Mouse (Mus musculus): ENCODE results near the gene Dolk. TPM values are rescaled to one million over a fixed set of nuclear protein-coding genes. Genes with fewer than 3 reads are reported as not detected.

The Dolk gene
- polyA plus RNA-seq, 1 experiment from 2014 or later, result 21.1 TPM

DNA sequence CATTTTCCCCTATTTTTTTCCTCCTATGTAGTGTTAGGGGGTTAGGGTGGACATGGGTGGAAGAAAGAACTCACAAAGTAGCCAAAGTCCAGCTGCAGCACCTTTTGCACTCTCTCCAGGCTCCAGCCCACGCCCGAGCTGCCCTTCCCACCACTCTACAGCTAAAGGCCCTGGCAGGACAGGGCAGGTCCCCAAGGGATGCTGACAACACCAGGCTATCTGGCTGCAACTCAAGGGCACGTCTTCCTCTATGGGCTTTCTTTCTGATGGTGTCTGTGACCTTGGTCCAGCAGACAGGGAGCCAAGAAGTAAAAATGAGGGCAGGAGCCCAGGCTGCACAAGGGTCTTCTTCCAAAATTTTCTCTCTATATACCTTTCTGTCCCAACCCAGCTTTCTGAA lies 4.5 kb downstream of the Dolk start:
- no peak for DNase-seq (ENCODE audit: low spot score)
- ATAC-seq (ENCODE audit: low FRiP score, low TSS enrichment), result no peak
- H3K9ac ChIP-seq (ENCODE audit: low read length), result no peak overlapping the region
- no peak overlapping the region for H3K4me2 ChIP-seq (replicated peaks; ENCODE audit: low read depth)
- WGBS, result 73% methylated on average over 3 of the region's 3 CpGs
- H3K27ac ChIP-seq (replicated peaks), result no peak overlapping the region
- no peaks in the 10 kb centered on the region for H3K36me3 ChIP-seq (ENCODE audit: control insufficient read depth, insufficient read depth, low read length)
- no peak for TF ChIP-seq CTCF (IDR thresholded peaks at IDR 0.05; ENCODE audit: low read depth)
- TF ChIP-seq EP300 (optimal IDR thresholded peaks at IDR 0.05), result no peak
- peaks cover 5% of the 10 kb centered on the region; the same call in 1 of the 2 replicates for H3K4me1 ChIP-seq (replicated peaks; ENCODE audit: control insufficient read depth, insufficient read depth)
- no peaks in the 10 kb centered on the region for H3K27me3 ChIP-seq (ENCODE audit: control insufficient read depth, insufficient read depth, low read length)
- H3K9me3 ChIP-seq (ENCODE audit: control insufficient read depth, low read length), result no peaks in the 10 kb centered on the region
- no peak overlapping the region for H3K4me3 ChIP-seq (ENCODE audit: low read depth, low read length)

DNA sequence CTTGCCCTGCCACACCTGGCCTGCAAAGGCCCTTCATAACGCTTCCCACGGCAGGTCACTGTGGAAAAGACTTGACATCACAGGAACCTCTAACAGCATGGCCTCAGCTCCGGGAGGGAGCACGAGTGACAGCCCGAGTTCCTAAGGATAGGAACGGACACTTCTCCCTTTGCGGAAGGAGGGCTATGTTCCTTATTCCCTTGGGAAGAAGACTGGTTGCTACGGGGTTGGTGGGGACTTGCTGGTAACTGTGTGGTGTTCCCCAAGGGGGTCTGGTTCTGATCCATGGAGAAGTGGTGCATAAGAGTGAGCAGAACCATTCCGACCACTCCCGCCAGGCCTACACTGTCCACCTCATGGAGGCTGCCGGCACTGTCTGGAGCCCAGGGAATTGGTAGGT lies 5.4 kb downstream of the Dolk start, which contains the start of gene Gm28038:
Gene Gm28038 (plus strand): TSS at position 301 of the 400 bp plus-strand sequence.
- Histone ChIP-seq H3K9ac (ENCODE audit: low read length) (no peak within 1 kb of the TSS), H3K9me3 (ENCODE audit: control insufficient read depth, low read length) (no peaks in the 10 kb centered on the region), H3K27ac (replicated peaks) (no peak within 1 kb of the TSS), H3K4me1 (replicated peaks; ENCODE audit: control insufficient read depth, insufficient read depth) (peaks cover 5% of the 10 kb centered on the region; the same call in 1 of the 2 replicates), H3K27me3 (ENCODE audit: control insufficient read depth, insufficient read depth, low read length) (no peaks in the 10 kb centered on the region), H3K36me3 (ENCODE audit: control insufficient read depth, insufficient read depth, low read length) (no peaks in the 10 kb centered on the region), H3K4me3 (ENCODE audit: low read depth, low read length) (no peak within 1 kb of the TSS), H3K4me2 (replicated peaks; ENCODE audit: low read depth) (no peak within 1 kb of the TSS)
- TF ChIP-seq EP300 (optimal IDR thresholded peaks at IDR 0.05), result no peak
- no peak for TF ChIP-seq CTCF (IDR thresholded peaks at IDR 0.05; ENCODE audit: low read depth)
- ATAC-seq (ENCODE audit: low FRiP score, low TSS enrichment), result no peak
- 91% methylated on average over 11 of the region's 11 CpGs for WGBS
- no peak for DNase-seq (ENCODE audit: low spot score)

DNA sequence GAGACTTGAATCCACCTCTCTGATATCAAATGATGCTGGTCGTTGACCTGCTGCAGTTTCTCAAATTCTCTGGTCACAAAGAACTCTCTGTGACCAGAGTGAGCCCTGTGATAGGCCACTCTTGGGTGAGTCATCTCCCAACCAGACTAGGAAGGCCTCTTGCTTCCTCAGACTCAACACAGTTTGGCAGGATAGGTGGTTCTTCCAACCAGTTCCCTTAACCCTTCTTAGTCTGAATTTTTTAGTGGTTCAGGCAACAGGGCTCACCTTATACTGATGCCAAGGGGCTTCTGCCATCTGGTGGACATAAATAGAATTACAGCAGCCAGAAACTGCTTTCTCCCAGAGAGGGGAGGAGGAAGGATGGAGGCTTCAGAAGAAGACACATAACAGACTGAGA lies 16.0 kb downstream of the Dolk start:
- no peaks in the 10 kb centered on the region for H3K9me3 ChIP-seq (ENCODE audit: control insufficient read depth, low read length)
- peaks cover 3% of the 10 kb centered on the region; the same call in 1 of the 2 replicates for H3K36me3 ChIP-seq (ENCODE audit: control insufficient read depth, insufficient read depth, low read length)
- no peak overlapping the region for H3K9ac ChIP-seq (ENCODE audit: low read length)
- peak overlapping the region; percentile 26; the same call in 1 of the 2 replicates for H3K27ac ChIP-seq (replicated peaks)
- TF ChIP-seq EP300 (optimal IDR thresholded peaks at IDR 0.05) (no peak), CTCF (IDR thresholded peaks at IDR 0.05; ENCODE audit: low read depth) (peak; percentile 98)
- H3K27me3 ChIP-seq (ENCODE audit: control insufficient read depth, insufficient read depth, low read length), result no peaks in the 10 kb centered on the region
- no peak overlapping the region for H3K4me3 ChIP-seq (ENCODE audit: low read depth, low read length)
- DNase-seq (ENCODE audit: low spot score), result peak; percentile 46
- peak; percentile 89 for ATAC-seq (ENCODE audit: low FRiP score, low TSS enrichment)
- peaks cover 10% of the 10 kb centered on the region for H3K4me1 ChIP-seq (replicated peaks; ENCODE audit: control insufficient read depth, insufficient read depth)
- WGBS, result 0% methylated on average over 1 of the region's 1 CpGs
- no peak overlapping the region for H3K4me2 ChIP-seq (replicated peaks; ENCODE audit: low read depth)

DNA sequence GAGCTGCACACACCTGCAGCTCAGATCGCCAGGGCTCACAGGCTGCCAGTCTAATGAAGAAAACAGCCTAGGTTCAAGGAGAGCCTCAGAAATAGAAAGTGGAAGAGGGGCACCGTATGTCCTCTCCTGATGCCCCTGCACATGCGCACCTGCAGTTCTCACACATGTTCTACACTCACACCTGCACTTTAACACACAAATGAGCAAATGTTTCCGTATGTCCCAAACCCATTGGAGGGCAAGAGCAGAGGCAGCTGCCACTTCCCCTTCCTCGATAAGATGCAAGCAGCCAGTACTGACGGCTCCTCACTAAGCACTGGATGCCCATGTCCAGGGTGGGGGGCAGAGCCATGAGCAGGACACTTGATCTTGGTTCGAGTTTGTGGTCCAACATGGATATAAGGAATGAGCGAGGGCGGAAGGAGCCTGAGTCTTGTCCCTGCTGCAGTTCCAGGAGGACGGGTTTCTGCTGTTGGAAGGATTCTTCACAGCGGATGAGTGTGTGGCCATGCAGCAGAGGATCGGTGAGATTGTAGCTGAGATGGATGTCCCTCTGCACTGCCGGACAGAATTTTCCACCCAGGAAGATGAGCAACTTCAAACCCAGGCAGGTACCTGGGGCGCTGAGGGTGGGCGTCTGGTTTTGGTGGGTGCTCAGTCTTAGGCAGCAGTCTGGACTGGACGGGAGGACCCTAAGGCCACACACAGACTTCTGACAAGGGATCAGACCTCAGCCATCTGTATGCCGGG lies 16.7 kb downstream of the Dolk start:
- no peak for DNase-seq (ENCODE audit: low spot score)
- Histone ChIP-seq H3K4me1 (replicated peaks; ENCODE audit: control insufficient read depth, insufficient read depth) (peaks cover 15% of the 10 kb centered on the region), H3K36me3 (ENCODE audit: control insufficient read depth, insufficient read depth, low read length) (peaks cover 3% of the 10 kb centered on the region; the same call in 1 of the 2 replicates), H3K27ac (replicated peaks) (peak overlapping the region; percentile 26; the same call in 1 of the 2 replicates), H3K27me3 (ENCODE audit: control insufficient read depth, insufficient read depth, low read length) (no peaks in the 10 kb centered on the region), H3K9me3 (ENCODE audit: control insufficient read depth, low read length) (no peaks in the 10 kb centered on the region), H3K9ac (ENCODE audit: low read length) (no peak overlapping the region), H3K4me3 (ENCODE audit: low read depth, low read length) (no peak overlapping the region), H3K4me2 (replicated peaks; ENCODE audit: low read depth) (no peak overlapping the region)
- no peak for TF ChIP-seq CTCF (IDR thresholded peaks at IDR 0.05; ENCODE audit: low read depth)
- TF ChIP-seq EP300 (optimal IDR thresholded peaks at IDR 0.05), result no peak
- WGBS, result 78% methylated on average over 17 of the region's 17 CpGs
- ATAC-seq (ENCODE audit: low FRiP score, low TSS enrichment), result no peak

DNA sequence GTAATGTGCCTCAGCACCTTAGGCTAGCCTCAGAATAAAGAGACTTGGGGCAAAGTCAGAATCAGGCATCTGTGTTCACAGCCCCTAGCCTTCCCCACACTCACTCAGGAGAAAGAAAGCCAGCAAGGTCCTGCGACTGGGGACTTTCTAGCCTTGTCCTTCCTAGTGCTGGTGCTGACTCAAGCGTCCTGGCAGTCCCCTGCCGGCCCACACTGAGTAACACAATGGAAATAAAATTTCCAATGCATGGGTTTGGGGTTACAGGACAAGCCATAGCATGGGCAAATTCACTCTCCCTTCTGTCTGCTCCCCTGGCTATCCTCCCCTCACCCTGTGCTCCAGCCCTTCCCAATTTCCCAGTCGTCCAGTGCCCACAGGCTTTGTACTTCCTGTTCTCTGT lies 17.8 kb downstream of the Dolk start:
- Histone ChIP-seq H3K9me3 (ENCODE audit: control insufficient read depth, low read length) (no peaks in the 10 kb centered on the region), H3K4me3 (ENCODE audit: low read depth, low read length) (no peak overlapping the region), H3K27me3 (ENCODE audit: control insufficient read depth, insufficient read depth, low read length) (no peaks in the 10 kb centered on the region), H3K27ac (replicated peaks) (no peak overlapping the region), H3K4me2 (replicated peaks; ENCODE audit: low read depth) (no peak overlapping the region), H3K36me3 (ENCODE audit: control insufficient read depth, insufficient read depth, low read length) (peaks cover 9% of the 10 kb centered on the region; the same call in 1 of the 2 replicates), H3K4me1 (replicated peaks; ENCODE audit: control insufficient read depth, insufficient read depth) (peaks cover 15% of the 10 kb centered on the region), H3K9ac (ENCODE audit: low read length) (no peak overlapping the region)
- TF ChIP-seq CTCF (IDR thresholded peaks at IDR 0.05; ENCODE audit: low read depth) (no peak), EP300 (optimal IDR thresholded peaks at IDR 0.05) (no peak)
- DNase-seq (ENCODE audit: low spot score) (no peak), ATAC-seq (ENCODE audit: low FRiP score, low TSS enrichment) (no peak)
- 60% methylated on average over 4 of the region's 4 CpGs for WGBS

DNA sequence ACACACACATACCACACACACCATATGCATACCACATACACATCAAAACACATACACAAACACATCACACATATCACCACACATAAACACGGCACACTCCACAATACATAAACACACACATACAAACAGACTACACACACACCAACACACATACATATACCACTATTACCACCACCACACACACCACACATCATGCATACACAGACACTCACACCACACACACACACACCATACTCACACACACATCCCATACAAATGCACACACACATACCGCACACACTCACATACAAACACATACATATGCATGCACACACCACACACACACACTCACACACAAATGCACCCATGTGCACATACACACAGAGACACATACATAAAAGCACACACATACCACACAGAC lies 18.7 kb downstream of the Dolk start:
- Histone ChIP-seq H3K27me3 (ENCODE audit: control insufficient read depth, insufficient read depth, low read length) (no peaks in the 10 kb centered on the region), H3K27ac (replicated peaks) (no peak overlapping the region)
- 91% methylated on average over 2 of the region's 2 CpGs for WGBS

More for the DNA sequence above, 18.7 kb downstream of the Dolk start:
- Histone ChIP-seq H3K4me2 (replicated peaks; ENCODE audit: low read depth) (no peak overlapping the region), H3K9me3 (ENCODE audit: control insufficient read depth, low read length) (no peaks in the 10 kb centered on the region), H3K36me3 (ENCODE audit: control insufficient read depth, insufficient read depth, low read length) (peaks cover 6% of the 10 kb centered on the region; the same call in 1 of the 2 replicates), H3K4me3 (ENCODE audit: low read depth, low read length) (no peak overlapping the region), H3K9ac (ENCODE audit: low read length) (no peak overlapping the region), H3K4me1 (replicated peaks; ENCODE audit: control insufficient read depth, insufficient read depth) (peaks cover 18% of the 10 kb centered on the region)
- DNase-seq (ENCODE audit: low spot score), result no peak
- no peak for ATAC-seq (ENCODE audit: low FRiP score, low TSS enrichment)
- TF ChIP-seq EP300 (optimal IDR thresholded peaks at IDR 0.05) (no peak), CTCF (IDR thresholded peaks at IDR 0.05; ENCODE audit: low read depth) (no peak)
